Mouse (Mus musculus) embryonic fibroblast, embryonic 13.5 days (primary cell): ENCODE results near the gene Lamtor2.

Experiments
- CTCF ChIP-seq: IDR thresholded peaks from 2 replicates; pipeline ENCODE4 v1.5.1; 2011; ENCODE audit warnings: mild to moderate bottlenecking, control low read depth, low read length, moderate library complexity, borderline replicate concordance; ENCODE audit not compliant: insufficient read depth
- POLR2A ChIP-seq: IDR thresholded peaks from 2 replicates; pipeline ENCODE4 v1.6.1; 2011; ENCODE audit warnings: low read depth, mild to moderate bottlenecking, control low read depth, low read length, moderate library complexity

GRCm38 (mm10) chr3:88537146-88537545 is 15.7 kb downstream of the Lamtor2 start:
- no peak for TF ChIP-seq POLR2A
- no peak for TF ChIP-seq CTCF
